Mouse (Mus musculus): ENCODE measurements around the gene Iars2.

Iars2 gene

DNA sequence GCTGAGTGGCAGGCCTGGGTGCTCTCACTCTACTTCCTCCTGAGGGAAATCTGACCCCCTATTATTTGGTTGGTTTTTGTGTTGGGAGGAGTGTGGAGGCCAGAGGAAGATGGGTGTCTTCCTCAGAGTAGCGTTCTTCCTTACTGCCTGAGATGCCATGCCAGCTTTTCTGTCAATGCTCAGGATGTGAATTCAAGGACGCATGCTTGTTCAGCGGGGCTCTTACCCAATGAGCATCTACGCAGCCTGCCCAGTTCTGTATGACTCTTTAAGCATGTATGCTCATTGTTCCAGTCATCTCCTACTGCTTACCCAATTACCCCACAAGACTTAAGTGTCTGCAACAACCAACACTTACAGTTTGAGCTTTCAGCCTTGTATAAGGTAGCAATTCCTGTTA is 48.6 kb downstream of the Iars2 start:
- no peak for DNase-seq (ENCODE audit: extremely low spot score, low spot score)

- no peak for DNase-seq (ENCODE audit: extremely low spot score, low spot score)
Measured at GRCm38 (mm10) chr1:185279288-185279687, 49.9 kb downstream of the Iars2 start.

GRCm38 (mm10) chr1:185277022-185277421 is 52.2 kb downstream of the Iars2 start:
- no peak for DNase-seq (ENCODE audit: extremely low spot score, low spot score)

GRCm38 (mm10) chr1:185275976-185276375 is 53.2 kb downstream of the Iars2 start:
- DNase-seq (ENCODE audit: extremely low spot score, low spot score): no peak

DNA sequence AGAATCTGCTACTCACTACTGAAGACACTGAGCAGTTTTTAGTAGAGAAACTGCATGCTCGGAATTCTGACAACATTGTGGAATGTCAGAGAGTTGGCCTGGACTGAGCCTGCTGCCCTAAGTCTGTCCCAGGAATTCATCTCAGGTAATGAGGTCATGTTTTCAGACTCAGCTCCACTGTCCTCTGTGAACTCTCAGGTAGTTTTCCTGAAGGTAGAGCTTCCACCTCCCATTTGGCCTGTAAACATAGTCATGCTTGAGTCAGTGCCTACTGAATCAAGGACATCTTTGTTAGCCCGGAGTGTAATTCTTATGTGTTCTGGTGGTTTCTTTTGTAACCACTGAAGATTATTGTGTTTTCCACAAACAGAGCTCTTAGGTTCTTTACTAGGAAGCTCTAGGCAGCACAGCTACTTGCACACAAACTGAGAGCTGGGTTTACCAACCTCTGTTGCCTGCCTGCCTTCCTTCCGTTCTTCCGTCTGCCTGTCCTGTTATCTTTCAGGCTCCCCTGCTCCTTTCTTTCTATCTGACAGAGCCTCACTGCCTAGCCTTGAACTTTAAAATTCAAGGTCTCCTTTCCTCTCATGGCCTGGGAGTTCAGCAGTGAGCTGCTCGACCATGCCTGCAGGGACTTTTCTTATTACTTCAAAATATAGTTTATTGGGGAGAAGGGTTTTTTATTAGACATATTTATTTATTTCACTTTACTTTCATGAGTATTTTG is 54.2 kb downstream of the Iars2 start:
- DNase-seq (ENCODE audit: extremely low spot score, low spot score): no peak

- DNase-seq (ENCODE audit: extremely low spot score, low spot score): no peak
Measured at GRCm38 (mm10) chr1:185271373-185271772, 57.8 kb downstream of the Iars2 start.

GRCm38 (mm10) chr1:185270403-185271097 is 58.6 kb downstream of the Iars2 start:
- DNase-seq (ENCODE audit: extremely low spot score, low spot score): no peak

GRCm38 (mm10) chr1:185268675-185269074 is 60.5 kb downstream of the Iars2 start:
- no peak for DNase-seq (ENCODE audit: extremely low spot score, low spot score)

GRCm38 (mm10) chr1:185262565-185262964 is 66.6 kb downstream of the Iars2 start:
- DNase-seq (ENCODE audit: extremely low spot score, low spot score): peak; percentile 28

- DNase-seq (ENCODE audit: extremely low spot score, low spot score): peak; percentile 37
Measured at GRCm38 (mm10) chr1:185256753-185257152, 72.4 kb downstream of the Iars2 start.

DNA sequence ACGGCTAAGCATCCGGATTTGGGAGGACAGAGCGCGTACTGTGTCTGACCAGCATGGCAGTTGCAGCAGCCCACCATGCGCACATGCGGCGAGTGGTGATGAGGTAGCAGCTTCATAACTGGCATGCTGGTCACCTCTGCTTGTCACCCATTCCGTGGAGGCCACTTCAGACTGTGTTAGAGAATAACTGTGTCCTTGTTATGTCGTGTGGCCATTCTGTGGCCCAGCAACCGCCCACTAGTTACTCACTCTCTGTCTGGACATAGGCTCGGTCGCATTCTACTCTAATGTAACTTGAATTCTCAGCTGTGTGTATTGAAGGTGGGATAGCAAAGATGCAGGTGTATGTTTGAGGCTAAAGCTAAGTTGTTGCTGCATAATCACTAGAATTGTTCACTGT is 73.9 kb downstream of the Iars2 start:
- no peak for DNase-seq (ENCODE audit: extremely low spot score, low spot score)

- DNase-seq (ENCODE audit: extremely low spot score, low spot score): no peak
Measured at GRCm38 (mm10) chr1:185253140-185253892, 75.9 kb downstream of the Iars2 start.

- DNase-seq (ENCODE audit: extremely low spot score, low spot score): no peak
Measured at GRCm38 (mm10) chr1:185252351-185252750, 76.8 kb downstream of the Iars2 start.

DNA sequence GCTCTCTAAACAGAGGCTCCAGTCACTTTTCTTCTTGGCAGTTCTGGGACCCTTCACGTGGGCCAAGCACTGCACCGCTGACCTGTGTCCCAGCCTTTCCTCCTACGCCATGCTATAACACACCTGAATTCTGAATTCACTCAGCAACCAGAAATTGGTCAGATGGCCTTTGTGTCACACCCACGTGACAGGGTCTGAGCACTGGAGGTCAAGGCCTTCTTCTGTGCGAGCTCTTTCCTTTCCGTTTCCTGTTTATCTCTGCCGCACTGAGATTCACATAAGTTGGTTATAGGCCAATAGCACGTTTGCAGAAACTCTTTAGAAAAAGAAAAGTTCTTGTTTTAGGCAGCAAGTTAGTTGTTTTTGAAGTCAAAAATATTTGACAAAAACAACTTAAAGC is 80.5 kb downstream of the Iars2 start:
- no peak for DNase-seq (ENCODE audit: extremely low spot score, low spot score)

- DNase-seq (ENCODE audit: extremely low spot score, low spot score): no peak
Measured at GRCm38 (mm10) chr1:185247429-185248085, 81.6 kb downstream of the Iars2 start.

- DNase-seq (ENCODE audit: extremely low spot score, low spot score): no peak
Measured at GRCm38 (mm10) chr1:185245456-185245855, 83.7 kb downstream of the Iars2 start.

DNA sequence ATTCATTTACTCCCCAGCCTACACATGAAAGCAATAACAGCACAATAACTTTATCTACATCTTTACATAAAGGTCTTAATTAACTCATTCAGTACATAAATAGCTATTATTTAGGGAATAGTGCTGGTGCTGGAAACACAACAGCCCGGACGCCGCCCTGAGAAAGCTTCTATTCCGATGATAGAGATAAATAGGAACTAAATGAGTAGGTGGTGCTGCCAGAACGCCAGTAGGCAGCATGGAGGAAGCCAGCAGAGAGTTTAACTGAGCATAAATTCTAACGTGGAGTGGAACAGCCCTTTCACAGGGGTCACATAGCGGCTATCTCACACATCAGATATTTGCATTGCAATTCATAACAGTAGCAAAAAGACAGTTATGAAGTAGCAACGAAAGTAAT is 86.2 kb downstream of the Iars2 start:
- no peak for DNase-seq (ENCODE audit: extremely low spot score, low spot score)

GRCm38 (mm10) chr1:185236530-185236929 is 92.7 kb downstream of the Iars2 start:
- DNase-seq (ENCODE audit: extremely low spot score, low spot score): no peak

DNA sequence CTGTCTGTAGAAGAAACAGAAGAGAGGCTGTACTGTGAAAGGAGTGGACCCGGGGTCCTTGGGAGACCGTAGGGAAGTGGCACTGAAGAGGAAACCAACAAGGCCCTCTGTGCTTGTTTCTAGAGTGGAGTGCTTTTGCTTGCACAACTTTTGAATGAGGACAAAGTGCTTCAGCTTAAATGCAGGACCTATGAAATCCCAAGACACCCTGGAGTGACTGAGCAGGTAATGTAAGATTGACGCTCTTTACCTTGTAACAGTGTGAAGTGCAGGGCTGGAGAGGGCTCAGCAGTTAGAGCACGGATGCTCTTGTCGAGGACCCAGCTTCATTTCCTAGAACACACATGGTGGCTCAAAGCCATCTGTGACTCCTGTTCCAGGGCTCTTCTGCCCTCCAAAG is 93.4 kb downstream of the Iars2 start:
- DNase-seq (ENCODE audit: extremely low spot score, low spot score): no peak

Measured in neural tube, embryonic 10.5 days (tissue).